Mouse (Mus musculus): ENCODE data around the gene Inafm2.

Gene Inafm2

DNA sequence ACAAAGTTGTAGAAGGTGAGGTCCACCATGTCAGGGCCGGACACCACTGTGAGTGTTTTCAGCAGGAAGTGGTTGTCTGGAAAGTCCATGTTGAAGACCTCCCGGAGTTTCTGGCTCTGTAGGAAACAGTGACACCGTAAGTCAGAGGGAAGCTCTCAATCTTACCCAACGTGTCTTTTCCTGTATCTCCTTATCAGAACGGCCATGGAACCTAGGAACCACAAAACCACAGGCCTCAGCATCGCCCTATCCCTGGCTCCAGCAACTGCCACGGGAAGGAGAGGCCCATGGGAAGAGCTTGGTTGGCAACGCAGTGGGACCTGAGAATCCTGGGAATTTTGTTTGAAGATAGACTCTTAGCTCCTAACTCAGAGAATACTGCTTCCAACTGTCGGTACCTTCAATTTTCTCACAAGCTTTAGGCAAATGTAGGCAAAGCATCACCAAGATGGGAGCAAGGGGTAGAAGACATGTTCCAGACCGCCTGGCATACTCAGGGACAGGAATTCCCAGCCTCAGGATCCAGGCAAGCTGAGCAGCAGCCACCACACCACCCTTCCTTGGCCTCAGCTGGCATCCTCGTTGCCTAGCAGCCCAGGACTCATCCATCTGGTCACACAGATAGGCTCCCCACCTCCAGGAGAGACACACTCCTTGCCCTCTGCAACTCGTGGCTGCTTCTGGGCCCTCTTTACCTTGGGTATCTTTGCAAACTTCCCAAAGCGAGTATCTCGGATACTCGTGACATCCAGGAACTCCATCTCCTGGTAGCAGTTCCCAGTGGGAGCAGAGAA lies 21.7 kb upstream of the Inafm2 start:
- no peak for ATAC-seq (ENCODE audit: insufficient number of reproducible peaks, low FRiP score, low TSS enrichment)

DNA sequence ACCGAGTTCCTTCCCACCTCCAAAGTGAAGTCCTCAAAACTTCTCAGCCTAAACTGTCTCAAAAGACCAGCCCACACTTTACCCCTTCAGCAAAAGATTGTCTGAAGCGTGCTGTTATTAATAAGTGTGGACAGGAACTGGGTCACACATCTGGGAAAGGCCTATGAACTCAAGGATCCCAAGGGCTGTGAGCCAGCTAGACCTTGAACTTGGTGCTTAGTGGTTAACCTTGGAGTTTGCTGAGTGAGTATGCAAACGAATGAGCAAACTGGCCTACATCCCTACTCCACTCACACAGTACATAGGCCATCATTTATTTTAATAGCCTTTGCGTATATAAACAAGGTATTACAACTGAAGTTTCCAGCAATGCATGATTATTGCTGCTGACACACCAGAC lies 20.0 kb upstream of the Inafm2 start:
- ATAC-seq (ENCODE audit: insufficient number of reproducible peaks, low FRiP score, low TSS enrichment), result no peak

- no peak for ATAC-seq (ENCODE audit: insufficient number of reproducible peaks, low FRiP score, low TSS enrichment)
These were observed 18.7 kb upstream of the Inafm2 start for GRCm38 (mm10) chr2:118726873-118727272.

DNA sequence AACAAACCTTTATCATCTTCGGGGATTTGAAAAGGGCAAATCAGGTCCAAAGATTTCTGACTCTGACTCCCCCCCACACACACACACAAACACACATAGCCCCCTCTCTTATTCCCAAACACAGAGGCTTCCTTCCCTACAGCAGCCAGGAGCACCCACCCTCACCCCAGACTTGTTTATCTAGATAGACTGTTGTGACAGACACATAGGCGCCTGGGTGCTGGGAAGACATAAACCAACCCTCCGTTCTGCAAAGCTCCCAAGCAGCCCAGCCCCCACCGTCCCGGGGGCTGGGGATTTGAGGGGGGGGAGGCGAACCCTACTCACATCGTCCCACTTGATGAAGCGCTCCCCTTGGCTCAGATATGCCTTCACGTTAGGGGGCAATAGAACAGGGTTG lies 17.6 kb upstream of the Inafm2 start:
- ATAC-seq (ENCODE audit: insufficient number of reproducible peaks, low FRiP score, low TSS enrichment), result no peak

DNA sequence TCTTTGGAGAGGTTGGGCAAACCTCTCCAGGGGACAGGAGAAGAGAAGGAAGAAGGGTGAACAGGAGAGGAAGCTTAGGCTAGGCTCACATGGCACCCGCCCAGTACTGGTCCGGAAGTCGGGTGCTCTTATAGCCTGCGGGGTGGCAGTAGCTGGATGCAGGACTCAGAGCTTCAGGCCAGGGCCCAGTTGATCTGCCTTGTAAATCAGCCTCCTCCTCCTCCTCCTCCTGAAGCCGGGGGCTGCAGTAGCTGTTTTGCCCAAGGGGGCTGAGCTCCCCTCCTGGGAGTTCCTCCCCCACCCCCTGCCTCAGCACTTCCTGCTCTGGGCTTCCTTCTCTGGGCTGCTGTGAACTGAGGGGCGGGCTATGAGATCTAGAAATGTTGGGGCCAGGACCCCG lies 17.2 kb upstream of the Inafm2 start, which contains the start of gene Plcb2:
Gene Plcb2 (minus strand): TSS at position 102 of the 400 bp plus-strand sequence.
- ATAC-seq (ENCODE audit: insufficient number of reproducible peaks, low FRiP score, low TSS enrichment), result no peak

DNA sequence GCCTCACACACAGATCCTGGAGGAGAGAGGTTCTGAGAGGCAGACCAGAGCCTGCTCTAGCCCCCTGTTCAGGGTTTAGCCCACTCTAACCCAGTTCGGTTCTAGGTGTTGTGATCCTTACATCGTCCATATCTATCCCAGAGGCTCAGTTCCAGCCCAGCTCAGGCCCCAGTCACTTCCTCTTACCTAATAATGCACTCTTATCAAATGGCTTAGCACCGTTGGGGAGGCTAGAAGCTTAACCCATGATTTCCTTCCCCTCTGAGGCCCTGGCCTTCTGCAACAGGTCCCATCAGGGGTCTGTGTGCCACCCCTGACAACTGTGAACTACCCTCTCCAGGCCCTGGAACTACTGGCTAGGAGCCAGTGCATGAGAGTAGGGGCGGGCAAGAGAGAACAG lies 16.4 kb upstream of the Inafm2 start:
- ATAC-seq (ENCODE audit: insufficient number of reproducible peaks, low FRiP score, low TSS enrichment), result no peak

DNA sequence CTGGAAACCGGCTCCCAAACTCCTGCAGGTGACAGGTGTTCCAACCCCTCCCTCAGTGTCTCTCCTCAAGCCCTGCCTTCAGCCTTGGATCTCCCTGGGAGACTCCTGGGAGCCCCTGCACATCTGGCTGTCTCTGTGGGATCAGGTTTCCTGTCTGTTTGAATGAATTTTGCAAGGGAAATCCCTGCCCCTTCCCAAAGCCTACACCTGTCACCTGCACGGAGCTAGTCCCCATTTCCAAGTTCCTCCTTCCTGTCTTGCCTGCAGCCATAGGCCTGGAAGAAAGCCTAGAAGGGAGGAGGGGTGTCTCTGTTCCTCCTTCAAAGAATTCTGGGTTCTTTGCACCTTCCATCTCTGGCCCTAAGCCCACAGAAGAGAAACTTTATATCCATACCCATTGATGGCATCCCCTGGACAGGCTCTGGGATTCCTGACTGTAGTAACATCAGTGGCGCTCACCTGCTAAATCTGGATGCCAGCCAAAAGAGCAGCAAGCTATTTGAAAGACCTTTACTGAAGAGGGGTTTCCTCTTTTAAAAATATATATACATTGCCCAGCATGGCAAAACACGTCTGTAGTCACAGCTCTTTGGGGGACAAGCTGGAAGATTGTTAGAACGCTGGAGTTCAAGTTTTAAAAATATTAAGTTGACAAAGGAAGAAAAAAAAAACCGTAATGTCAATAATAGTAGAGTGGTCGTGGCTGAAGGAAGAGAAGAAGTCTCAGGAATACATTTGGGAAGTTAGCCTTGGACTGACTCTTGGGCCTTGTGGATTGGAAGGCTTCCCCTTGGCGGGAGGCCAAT lies 15.5 kb upstream of the Inafm2 start:
- ATAC-seq (ENCODE audit: insufficient number of reproducible peaks, low FRiP score, low TSS enrichment), result no peak

DNA sequence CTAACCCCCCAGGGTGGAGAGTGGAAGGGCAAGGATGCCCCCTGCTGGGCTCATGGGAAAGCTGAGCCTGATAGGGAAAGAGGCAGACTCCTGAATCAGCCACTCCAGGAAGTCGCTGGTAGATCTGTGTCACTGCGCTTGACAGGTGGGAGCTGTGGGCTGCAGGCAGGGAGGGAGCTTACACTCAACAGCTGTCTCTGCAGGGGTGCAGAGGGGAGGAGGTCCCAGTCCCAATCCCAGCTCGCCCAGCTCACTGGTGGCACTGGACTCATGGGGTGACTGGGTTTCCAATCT lies 15.0 kb upstream of the Inafm2 start:
- ATAC-seq (ENCODE audit: insufficient number of reproducible peaks, low FRiP score, low TSS enrichment), result no peak

DNA sequence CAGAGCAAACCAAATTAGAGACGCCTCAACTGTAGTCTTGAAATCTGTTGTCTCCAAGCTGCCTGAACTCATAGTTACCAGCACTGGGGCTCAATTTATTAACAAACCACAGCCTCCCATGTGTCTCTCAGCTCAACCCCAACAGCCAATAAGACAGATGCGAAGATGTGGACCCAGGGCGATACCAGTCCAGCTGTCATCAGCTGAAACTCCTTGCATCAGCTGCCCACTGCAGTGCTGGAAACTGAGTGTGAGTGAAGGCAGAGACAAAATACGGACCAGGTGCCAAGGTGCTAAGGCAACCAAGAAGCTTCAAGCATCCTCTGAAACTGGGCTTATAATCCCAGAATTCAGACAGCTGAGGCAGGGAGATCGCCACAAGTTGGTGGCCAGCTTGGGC lies 13.6 kb upstream of the Inafm2 start:
- no peak for ATAC-seq (ENCODE audit: insufficient number of reproducible peaks, low FRiP score, low TSS enrichment)

DNA sequence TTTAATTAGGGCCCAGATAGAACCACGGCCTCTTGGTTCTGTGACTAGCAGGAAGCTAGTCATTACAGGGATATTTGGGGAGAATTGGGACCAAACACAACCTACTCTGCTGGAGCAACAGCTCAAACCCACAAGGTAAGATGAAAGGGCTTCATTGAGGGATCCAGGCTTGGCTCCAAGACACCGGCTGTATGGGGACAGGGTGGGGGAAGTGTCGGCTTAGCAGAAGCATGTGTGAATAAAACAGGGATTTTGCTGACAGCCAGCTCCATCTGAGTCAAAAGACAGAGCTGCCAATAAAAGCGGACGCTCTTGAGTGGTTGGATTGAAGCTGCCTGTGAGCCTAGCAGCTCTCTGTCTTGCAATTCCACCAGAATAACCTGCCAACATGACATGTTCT lies 12.2 kb upstream of the Inafm2 start:
- ATAC-seq (ENCODE audit: insufficient number of reproducible peaks, low FRiP score, low TSS enrichment), result no peak

- no peak for ATAC-seq (ENCODE audit: insufficient number of reproducible peaks, low FRiP score, low TSS enrichment)
These were observed 5.2 kb upstream of the Inafm2 start for GRCm38 (mm10) chr2:118740341-118740740.

GRCm38 (mm10) chr2:118741183-118741582 lies 4.4 kb upstream of the Inafm2 start:
- no peak for ATAC-seq (ENCODE audit: insufficient number of reproducible peaks, low FRiP score, low TSS enrichment)

DNA sequence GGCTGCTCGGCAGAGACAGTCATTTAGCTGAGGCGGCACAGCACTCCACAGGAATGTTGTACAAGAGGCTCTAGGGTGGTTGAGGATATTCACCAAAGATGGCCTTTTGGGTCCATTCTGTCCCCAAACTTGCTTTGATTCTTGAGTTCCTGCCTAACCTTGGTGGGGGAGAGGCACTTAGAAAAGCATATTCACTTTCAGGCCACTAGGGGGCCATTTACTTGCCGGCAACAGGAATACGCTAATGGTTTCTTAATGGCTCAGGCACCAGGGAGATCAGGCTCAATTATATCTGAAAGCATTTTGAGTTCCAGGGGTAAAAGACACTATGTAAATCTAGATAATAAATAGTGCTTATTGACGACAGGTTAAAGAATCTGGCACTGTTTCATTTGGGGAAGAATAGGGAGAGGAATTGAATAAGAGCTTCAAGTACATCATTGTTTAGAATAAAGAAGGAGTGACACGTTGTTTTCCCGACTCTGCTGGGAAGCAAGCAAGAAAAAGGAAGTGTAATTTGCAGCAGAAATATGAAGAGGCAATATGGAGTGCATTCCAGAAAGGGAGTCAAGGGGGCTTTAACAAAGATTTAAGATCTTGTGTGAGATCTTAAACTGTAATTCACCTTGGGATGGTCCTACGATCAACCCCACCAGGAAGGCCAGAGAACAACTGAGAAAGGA lies 2.2 kb upstream of the Inafm2 start:
- 0 out of 2 replicates have a peak, but pooled peaks have one; percentile 15 for ATAC-seq (ENCODE audit: insufficient number of reproducible peaks, low FRiP score, low TSS enrichment)

DNA sequence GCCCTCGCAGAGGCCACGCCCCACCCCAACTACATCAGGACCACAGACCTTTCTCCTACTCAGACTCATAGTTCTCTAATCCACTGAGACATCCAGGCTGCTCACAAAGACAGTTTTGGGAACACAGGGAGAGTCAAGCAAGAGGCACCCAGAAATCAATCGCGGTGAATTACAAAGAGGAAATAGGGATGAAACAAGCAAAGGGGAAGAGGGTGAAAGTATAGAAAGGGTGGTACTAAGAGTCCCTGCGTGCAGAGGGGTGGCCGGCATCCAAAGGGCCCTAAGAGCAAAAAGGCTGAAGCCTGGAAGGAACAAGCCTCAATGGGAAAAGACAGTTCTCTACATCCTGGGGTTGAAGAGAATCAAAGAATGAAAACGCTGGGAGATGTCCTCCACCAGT lies 937 bp upstream of the Inafm2 start:
- no peak for ATAC-seq (ENCODE audit: insufficient number of reproducible peaks, low FRiP score, low TSS enrichment)

DNA sequence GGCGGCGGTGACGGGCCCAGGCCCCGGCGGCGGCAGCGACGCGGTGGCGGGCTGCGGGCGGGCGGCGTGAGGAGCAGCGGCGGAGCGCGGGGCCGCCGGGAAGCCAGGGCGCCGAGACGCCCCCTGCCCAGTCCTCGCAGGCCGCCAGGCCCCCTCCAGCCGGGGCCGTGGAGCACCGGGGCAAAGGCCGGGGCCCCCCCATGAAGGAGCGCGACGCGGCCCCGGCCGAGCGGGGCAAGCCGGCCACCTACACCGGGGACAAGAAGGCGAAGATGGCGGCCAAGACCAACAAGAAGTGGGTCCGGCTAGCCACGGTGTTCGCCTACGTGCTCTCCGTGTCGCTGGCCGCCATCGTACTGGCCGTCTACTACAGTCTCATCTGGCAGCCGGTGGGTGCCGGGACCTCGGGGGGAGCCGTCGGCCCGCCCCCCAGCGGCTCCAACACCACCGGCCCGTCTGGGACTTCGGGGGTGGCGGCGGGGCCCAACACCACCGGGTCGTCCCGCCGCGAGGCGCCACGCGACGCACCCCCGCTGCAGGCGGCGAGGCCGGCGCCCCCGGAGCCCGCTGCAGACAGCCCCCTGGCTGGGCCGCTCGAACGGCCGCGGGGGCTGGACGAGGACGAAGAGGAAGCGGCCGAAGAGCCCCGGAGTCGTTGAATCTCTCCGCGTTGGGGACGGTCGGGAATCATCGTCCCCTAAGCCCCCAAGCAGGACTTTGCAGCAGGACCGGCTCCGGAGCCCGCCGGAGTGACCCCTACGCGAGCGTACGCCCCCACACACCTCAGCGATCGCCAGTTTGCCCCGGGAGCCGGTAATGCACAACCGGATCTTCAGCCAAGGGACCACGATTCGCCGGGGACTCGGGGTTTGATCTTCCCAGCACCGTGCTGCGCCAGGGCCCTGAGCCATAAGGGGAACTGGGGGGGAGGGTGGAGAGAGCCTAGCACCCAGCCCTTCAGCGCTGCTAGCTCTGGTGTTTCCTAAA lies 650 bp downstream of the Inafm2 start:
- no peak for ATAC-seq (ENCODE audit: insufficient number of reproducible peaks, low FRiP score, low TSS enrichment)

- ATAC-seq (ENCODE audit: insufficient number of reproducible peaks, low FRiP score, low TSS enrichment), result no peak
These were observed 1.9 kb downstream of the Inafm2 start for GRCm38 (mm10) chr2:118747301-118747960.

- no peak for ATAC-seq (ENCODE audit: insufficient number of reproducible peaks, low FRiP score, low TSS enrichment)
These were observed 3.9 kb downstream of the Inafm2 start for GRCm38 (mm10) chr2:118749341-118749884.

DNA sequence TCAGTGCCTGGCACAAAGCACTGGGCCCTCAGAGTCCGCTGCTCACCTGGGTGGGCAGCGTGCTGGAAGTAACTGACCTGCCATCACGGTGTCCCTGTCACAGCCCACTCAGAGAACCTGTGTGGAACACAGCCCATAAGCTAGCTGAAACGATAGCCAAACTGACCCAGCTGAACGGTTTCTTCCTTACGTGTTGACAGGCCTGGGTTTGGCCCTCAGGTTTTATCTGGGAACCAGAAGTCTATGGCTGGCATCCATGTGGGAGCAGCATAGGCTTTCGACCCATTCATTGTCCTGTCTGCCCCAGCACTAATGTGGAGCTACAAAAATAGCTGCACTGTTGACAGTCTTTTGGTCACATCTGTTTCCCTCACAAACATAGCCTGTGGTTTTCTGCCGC lies 4.9 kb downstream of the Inafm2 start:
- ATAC-seq (ENCODE audit: insufficient number of reproducible peaks, low FRiP score, low TSS enrichment), result no peak

Data from cerebellum, adult (tissue).